Mouse (Mus musculus): ENCODE measurements at regions not wholly inside any gene's neighbourhood (a gene's known extent, or its start where the extent isn't known, plus 50 kb on each side); places are given as distances from the start of the nearest gene placed in this dataset.
A peak's percentile ranks its signal among the peaks of the same experiment; 100 is the strongest.

DNA sequence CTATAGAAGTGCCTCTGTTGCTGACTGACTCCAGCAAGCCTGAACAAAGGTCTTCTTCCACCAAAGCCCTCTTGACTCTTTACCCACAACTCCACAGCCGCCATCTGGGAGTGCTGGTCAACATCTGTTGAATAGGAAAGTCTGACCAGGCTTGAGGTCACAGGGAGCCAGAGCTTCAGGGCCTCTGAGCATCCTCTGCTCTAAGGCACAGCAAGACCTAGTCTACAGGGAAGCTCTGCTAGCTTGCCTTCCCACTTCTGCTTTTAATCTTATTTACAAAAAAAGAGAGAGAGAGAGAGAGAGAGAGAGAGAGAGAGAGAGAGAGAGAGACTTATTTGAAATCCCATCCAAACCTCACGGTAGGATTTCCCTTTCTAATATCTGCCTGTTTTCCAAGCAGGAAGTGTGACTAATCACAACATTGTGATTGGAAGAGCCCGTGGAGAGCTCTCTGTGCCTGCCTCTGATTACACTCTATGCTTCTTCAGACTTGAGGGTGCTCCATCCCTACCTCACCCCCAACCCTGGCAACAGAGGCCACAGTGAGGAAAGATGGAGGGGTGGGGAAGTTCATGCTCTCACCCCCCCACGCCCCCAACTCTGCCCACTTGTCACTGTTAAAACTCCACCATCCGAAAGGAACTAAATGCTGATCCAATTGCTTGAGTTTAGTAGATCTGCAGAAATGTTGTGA is 194.1 kb downstream of the Sp3 start:
- DNase-seq (ENCODE audit: low spot score in 2 of 2): no peak
- intact Hi-C loops (cut with DNase I): no loop called here

DNA sequence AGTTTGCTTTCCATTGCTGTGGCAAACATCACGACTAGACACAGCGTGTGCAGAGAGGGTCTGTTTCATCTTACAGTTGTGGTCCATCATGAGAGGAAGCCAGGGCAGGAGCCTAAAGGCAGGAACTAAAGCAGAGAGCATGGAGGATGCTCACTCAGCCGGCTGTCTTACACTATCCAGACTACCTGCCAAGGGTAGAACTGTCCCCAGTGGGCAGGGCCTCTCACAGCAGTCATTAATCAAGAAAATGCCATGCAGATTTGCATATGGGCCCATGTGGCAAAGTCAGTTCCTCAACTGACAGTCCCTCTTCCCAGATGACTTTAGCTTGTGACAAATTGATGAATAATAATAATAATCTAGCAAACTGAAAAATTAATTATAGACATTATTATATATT is 192.6 kb downstream of the Sp3 start:
- DNase-seq (ENCODE audit: low spot score in 2 of 2): no peak
- intact Hi-C loops (cut with DNase I): no loop called here

DNA sequence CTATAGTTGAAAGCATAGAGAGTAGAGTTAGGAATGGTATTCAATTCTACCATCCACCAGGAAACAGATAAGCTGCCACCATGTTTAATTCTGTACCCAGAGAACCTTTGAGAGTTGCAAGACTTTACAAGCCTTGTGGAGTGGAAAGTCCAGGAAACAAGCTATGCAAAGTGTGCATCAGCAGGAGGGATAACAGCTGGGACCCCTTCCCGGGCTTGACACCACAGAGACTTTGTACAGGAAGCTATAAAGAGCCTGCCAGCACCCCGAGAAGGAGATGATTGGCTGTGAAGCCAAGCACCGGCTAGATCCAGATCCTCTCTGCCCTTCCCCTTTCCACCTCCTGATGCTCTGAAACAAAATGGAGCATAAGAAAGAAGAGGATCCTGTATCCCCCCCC is 188.8 kb downstream of the Sp3 start:
- DNase-seq (ENCODE audit: low spot score in 2 of 2): no peak
- intact Hi-C loops (cut with DNase I): no loop called here

DNA sequence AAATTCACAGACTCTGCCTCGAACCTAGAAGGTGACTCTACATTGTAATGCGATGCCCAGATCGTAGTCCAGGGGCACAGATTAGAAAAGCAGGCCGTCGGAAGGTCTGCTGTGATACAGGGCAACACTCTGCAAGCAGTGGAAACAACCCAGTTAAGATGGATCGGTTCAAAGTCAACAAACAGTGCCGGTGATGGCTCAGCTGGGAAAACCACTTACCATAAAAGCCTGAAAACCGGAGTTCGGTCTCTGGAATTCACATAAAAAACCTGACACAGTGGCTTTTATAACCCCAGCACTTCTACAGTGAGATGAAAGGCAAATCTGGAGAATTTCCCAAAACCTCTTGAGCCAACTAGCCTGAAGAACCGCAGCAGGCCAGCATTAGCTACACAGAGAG is 186.8 kb downstream of the Sp3 start:
- no peak for DNase-seq (ENCODE audit: low spot score in 2 of 2)
- intact Hi-C loops (cut with DNase I): no loop called here

DNA sequence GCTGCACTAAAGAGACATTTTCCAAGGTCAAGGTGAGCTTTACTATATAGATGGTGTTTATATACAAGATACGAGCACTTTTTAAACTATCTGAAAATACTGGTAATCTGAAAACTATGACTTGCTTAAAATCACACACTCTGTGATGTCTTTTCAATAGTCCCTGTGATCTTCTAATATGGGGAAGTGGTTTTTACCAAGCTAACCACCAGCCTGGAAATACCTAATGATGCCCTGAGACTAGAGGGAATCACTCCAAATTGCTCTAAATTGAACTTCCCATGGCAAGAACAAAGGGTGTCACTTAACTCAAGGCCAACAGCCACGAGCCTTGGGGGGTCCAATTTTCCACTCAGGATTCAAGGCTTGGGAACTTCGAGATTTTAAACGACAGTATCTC is 185.7 kb downstream of the Sp3 start:
- intact Hi-C loops (cut with DNase I): no loop called here
- no peak for DNase-seq (ENCODE audit: low spot score in 2 of 2)

DNA sequence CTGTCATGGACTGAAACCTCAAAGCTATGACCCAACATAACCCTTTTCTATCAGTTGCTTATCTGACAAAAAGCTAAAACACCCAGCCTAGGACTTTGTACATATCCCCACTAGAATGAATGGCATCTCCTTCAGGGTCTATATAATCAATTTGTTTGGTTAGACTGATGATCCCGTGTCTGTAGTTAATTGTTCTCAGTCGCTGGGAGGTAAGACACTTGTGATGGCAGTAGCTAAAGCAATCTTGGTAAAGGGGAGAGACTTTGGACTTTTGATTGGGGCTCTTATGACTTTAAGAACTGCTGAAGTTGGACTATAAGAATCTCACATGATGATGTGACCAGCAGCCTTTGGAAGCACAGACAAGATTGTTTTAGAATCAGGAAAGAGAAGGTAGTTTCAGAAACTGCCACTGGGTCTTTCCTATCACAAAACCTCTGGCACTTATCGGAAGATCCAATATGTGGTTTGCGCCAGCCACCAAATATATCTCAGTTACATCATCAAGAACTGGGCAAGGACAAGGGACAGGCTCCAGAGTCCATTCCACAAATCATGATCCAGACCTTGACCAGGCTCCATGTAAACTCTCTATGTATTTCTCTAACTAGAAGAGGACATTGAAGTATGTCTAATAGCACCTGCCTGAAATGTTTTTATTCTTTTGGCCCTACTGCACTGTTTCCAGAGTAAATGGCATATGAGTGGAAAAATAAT is 183.1 kb downstream of the Sp3 start:
- no peak for DNase-seq (ENCODE audit: low spot score in 2 of 2)
- intact Hi-C loops (cut with DNase I): no loop called here

DNA sequence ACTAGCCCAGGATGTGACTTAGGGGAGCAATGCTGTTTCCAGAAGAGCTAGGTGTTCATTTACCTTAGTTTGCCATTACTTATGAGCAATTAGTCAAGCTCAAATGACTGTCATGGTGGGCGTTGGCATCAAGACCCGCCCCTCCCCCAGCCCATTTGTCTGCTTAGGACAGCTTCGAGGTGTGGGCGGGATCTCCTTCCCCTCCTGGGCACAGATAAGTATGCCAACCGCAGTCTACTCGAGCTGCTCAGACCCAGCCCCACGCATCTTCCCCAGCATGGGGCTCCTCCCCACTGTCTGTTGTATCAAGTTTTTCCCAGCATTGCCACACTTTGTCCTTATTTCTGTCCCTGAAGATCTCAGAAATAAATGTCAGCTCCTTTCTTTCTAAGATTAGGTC is 179.6 kb downstream of the Sp3 start:
- DNase-seq (ENCODE audit: low spot score in 2 of 2): no peak
- intact Hi-C loops (cut with DNase I): no loop called here

DNA sequence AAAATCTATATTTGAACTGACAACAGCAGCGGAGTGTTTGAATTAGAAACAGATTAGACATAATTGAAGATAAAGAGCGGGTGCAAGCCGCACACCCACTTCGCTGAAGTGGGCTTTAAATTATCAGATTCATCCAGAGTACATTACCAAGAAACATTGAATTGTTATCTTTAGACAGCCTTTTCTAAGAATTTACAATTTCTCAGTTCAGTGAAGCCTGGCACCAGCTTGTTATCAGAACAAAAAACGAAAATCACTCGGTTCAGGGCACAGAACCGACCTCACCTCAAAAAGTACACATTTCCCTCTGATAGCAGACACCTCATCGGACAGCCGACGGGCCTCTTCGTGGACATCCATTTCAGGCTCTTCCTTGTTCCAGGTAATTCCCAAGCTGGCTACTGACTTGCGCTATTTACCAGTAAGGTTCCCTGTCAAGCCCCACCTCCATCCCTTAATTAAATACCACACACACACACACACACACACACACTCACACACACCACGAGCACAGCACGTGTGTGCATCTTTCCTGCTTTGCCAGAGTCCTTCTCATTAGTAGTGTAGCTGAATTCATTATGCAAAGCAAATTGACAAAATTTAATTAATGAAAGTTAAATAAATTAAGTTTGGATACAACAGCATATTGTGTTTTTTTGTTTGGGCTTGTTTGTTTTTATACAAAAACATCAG is 166.8 kb downstream of the Sp3 start:
- intact Hi-C loops (cut with DNase I): no loop called here
- no peak for DNase-seq (ENCODE audit: low spot score in 2 of 2)

DNA sequence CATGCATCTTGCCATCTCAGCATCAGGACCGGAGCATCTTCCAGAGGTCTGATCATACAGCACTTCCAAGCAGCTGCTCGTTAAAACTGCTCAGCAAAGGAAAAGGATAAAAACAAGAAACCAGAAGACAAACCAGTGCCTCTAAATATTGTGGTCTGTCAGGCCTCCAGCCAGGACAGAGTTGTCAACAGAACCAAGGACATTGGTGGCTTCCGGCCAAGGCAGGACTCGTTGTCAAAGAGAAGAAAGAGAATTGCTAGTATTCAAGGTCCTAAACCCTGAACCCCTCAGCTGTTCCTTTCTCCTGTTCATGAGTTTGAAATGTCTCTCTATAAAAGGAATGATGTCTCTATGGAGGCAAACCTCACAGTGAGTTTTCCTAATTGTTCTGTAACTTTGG is 155.0 kb downstream of the Sp3 start:
- intact Hi-C loops (cut with DNase I): no loop called here
- no peak for DNase-seq (ENCODE audit: low spot score in 2 of 2)

DNA sequence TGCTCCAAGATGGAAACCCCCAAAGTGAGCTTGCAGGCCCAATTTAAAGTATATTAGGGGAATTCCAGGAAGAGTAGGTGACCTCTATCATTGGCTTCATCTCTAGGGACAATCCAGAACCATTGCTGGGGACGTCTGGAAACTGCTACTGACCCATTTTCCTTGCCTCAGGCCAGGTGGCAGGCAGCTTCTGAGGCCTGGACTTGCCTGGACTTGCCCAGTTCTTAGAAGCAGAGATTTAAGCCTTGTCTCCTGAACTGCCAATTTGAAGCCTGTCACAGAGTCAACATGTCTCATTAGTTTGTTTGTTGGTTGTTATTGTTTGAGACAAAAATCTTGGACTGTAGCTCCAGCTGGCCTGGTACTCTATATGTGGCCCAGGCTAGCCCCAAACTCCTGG is 151.1 kb downstream of the Sp3 start:
- intact Hi-C loops (cut with DNase I): no loop called here
- no peak for DNase-seq (ENCODE audit: low spot score in 2 of 2)

DNA sequence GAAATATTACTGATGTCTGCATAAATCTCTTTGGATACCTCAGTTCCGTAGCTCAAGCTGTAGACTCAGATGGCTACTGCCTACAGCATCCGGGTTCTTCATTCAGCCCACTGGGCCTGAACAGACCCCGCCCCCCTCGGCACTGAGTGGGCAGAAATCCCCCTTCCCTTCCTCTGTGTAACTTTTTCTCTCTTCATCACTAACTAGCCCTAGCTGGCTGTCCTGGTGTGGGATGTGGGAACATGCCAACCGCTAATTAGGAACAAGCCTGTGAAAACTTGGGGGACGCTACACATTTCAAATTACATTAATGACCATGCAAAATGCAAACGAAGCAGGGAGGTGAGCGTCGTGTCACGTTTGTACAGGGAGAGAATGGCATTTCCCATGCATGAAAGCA is 147.5 kb downstream of the Sp3 start:
- intact Hi-C loops (cut with DNase I): no loop called here
- DNase-seq (ENCODE audit: low spot score in 2 of 2): no peak

DNA sequence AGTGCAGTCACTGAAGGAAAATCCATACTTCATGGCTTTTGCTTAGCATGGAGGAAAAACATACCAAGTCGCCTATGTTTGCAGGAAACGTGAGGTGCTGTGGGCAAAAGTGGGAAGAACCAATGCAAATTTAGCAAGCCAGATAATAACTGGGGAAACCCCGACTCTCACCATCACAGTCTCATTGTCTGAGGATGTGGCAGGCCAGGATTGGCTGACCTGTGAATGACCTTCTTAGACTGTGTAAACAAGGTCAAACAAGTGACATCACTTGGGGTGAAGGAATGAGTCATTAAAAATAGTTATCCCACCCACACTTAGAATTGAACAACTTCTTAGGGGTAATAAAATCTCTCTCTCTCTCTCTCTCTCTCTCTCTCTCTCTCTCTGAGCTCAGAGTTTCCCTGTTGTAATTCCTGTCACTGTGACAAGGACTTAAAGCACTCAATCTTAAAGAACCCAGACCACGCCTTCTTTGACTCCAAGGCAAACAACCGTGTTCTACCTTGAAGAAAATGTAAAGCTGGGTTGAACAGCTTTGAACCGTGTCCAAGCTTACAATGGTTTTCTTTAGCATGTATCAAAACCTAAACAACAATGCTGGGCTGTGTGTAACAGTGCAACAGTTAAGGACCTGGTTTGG is 142.0 kb downstream of the Sp3 start:
- intact Hi-C loops (cut with DNase I): no loop called here
- DNase-seq (ENCODE audit: low spot score in 2 of 2): no peak

DNA sequence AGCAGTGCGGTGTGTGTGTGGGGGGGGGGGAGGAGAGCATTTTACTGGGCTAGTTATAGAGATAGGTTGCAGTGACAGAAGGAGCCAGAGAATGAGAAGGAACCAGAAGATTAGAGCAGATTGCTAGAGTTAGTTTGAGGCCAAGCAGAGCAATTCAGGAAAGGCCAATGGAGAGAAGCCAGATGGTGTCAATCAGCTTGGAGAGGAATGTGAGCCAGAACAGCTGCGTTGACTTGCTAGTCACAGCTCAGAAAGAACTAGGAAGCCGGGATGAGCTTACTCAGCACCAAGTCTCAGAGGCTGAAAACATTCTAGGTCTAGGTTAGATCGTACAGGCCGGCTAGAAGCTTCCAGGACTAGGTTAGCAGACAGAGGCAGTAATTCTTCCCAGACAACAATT is 140.6 kb downstream of the Sp3 start:
- intact Hi-C loops (cut with DNase I): no loop called here
- no peak for DNase-seq (ENCODE audit: low spot score in 2 of 2)

DNA sequence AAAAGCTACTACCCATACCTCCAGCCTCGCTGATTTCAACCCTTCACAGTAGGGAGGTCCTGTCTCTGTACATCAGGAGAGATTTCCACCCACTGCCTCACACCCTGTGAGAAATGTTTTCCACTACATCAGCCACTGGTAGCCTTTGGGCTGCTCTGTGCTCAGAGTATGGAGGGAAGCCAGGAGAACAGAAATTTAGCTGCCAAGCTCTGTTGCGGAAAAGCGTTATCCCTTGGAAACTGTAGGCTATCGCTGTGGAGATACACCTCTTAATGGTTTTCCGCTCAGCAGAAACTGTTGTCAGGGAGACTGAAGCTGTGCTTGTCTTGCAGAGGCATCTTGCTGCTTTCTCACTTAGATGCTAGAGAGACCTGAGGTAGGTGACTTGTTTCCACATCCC is 138.9 kb downstream of the Sp3 start:
- DNase-seq (ENCODE audit: low spot score in 2 of 2): peak in 1 of 2 experiments; percentile 22
- intact Hi-C loops (cut with DNase I): no loop called here

DNA sequence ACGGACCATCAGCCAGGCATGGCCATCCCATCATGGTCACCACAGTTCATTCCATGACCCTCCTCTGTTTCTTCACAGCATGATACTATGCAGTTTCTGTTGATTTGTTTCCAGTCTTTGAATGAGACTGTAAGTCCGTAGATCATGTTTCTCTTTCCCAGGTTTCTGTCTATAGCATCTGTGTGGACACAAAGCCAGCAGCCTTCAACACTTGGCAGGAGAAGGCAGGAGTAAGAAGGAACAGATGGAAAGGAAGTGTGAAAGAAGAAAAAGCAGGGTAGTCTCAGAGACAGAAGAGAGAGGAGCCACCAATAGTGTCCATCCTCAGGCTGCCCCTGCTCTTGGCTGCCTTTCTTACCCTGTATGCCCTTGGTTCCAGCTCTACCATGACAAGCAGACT is 136.6 kb downstream of the Sp3 start:
- intact Hi-C loops (cut with DNase I): no loop called here

DNA sequence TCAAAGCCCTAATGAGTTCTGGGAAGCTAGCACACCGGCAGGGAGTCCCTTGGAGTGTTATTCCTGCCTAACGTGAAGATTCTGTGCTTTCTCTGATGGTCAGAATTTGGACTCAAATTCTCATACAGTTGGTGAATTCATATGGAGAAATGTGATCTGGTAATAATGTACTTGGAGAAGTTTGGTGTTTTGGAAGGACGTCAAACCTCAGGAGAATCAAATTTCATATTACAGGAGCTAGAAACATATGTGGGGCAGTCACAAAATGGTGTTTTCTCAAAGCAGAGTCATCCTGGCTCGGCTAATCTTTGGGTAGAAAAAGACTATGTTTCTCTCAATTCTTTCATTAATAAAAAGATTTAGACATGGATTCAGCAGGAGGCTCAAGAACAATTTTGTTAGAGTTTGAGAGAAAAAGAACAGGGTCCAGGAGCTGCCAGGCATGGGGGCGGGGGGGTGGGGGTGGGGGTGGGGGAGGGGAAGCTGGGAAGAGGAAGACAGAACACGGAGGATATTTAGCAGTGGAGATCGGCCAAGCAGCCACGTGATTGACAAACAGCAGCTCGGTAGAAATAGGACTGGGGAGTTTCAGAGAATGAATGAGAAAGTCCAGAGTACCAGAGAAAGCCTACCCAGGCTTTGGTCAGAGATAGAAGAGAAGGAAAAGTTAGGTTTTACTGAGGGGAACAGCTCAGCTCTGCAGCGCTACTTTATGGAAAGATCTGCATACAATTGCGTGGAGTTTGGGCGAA is 130.6 kb downstream of the Sp3 start:
- intact Hi-C loops (cut with DNase I): no loop called here
- DNase-seq (ENCODE audit: low spot score in 2 of 2): no peak

More for the DNA sequence above, 136.6 kb downstream of the Sp3 start:
- peak in 1 of 2 experiments; percentile 21 for DNase-seq (ENCODE audit: low spot score in 2 of 2)

DNA sequence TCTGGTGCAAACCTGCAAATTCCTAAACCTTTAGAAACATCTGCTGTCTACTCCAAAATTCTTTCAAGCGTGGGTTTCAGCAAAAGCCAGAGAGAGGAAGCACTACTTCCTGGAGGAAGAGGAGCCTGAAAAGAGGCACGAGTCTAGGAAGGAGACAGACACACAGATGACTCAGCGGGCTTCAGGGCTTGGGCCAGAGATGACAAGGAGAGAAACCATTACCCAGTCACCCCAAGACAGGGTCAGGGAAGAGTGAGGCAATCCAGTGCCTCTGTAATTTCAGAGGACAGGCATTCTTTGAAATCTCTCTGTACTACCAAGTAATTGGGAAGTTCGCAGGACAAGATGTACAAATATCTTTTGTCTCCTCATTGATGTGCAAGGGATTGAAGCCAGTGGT is 127.7 kb downstream of the Sp3 start:
- intact Hi-C loops (cut with DNase I): no loop called here
- no peak for DNase-seq (ENCODE audit: low spot score in 2 of 2)

DNA sequence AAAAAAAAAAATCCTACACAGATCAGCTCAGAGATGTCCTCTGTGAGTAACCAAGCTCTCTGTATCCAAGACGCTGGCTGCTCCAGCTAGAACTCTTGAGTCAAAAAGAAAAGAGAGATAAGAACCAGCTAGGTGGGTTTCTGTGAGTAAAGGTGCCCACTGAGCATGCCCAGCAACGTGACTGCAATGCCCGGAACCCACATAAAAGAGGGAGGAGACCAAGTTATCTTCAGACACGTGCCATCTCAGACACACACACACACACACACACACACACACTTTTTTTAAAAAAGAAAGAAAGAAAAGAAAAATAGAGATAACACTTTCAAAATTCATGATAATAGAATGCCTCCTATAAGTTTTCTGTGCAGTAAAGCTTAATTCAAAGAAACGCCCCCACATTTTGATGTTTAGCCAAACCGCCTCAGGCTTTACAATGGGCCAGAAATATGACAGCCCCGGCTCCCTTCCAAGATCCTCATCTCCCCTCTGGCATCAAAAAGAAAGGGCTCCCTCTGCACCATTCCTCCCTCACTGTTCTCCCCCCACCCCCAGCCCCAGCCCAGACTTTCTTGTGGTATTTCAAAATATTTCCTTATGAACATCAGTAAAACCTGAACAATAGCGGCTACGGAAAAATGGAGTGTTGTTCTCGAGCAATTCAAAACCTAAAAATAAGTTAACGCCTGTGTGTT is 124.8 kb downstream of the Sp3 start:
- peak; percentile 31 to 35 for DNase-seq (ENCODE audit: low spot score in 2 of 2)
- intact Hi-C loops (cut with DNase I): no loop called here

DNA sequence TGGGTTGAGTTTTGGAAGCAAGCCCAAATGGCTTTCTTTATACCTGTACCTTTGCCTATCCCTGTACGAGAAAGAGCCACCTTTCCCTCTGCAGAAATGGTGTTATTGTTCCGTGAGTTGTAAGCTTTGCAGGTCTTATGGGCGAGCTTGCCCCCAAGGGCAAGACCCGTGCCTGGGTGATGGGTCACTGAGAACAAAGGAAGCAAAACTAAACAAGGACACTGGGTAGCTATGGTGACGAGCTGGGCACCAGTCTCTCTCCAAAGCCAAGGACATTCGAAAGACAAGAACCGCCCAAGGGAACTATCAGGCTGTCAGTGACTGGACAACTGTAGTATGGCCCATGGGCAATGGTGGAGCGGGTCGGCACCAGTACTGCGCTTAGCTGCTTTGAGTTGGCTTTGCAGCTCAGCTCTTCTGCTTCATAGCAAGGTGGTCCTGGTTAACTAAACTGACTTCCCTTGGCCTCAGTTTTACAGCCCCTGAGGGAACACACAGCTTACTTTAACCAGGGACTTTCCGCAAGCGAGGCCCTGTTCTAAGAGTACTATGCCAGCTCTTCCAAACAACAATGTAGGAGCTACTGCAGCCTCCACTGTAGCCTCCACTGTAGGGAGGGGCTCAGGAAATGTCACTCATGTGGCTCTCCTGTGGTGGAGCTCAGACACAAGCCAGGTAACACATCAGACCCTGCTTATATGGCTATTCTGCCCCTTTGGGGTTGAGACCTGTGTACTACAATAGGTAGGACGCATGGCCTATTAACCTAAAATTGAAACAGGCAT is 124.1 kb downstream of the Sp3 start:
- intact Hi-C loops (cut with DNase I): no loop called here

More for the DNA sequence above, 124.1 kb downstream of the Sp3 start:
- DNase-seq (ENCODE audit: low spot score in 2 of 2): no peak
